Comparison of ENCODE assay signal across 25 mouse cellular contexts in the genomic region with DNA sequence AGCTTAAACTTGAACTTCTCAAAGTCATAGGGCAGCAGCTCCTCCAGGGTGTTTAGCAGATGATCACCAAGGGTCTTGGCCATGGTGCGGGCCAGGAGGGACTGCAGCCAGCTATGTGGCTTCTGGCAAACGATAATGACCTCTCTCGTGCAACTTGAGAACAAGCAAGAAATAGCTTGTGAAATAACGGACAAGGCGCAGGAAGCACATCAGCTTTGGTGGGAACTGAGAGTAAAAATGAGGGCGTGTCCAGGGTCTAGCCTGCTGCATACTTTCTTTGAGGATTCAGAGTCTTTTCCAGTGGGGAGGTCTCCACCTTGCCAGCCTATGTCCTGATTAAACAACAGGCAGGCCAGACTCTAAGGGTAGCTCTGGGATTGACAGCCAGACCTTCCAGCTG. TPM values are rescaled to one million over a fixed set of nuclear protein-coding genes. Genes with fewer than 3 reads are reported as not detected.
DNase-seq lines count a peak whose midpoint lies in the region; ATAC-seq and TF ChIP-seq lines count a peak whose summit lies in the region.
"Had no signal": no experiment of that assay in that cellular context is flagged by ENCODE, and none has a peak within 500 bp of the region (broad histone marks: within the 10 kb centered on the region; RNA-seq: fewer than 3 reads in every experiment).

A gene (minus strand): TSS at position 118 of the 400 bp plus-strand sequence.

- no peak for TF ChIP-seq CTCF in liver, postnatal 0 days (IDR thresholded peaks at IDR 0.05; ENCODE audit: low read depth)
- TF ChIP-seq CTCF in hindbrain, postnatal 0 days (IDR thresholded peaks at IDR 0.05; ENCODE audit: low read depth): no peak

- no peak for ATAC-seq in liver, postnatal 0 days
- no peak for ATAC-seq in liver, embryonic 11.5 days (replicated peaks; ENCODE audit: low FRiP score)
- ATAC-seq in granulocyte monocyte progenitor cell, adult 5-6 weeks (replicated peaks; ENCODE audit: poor library complexity, severe bottlenecking): peak; percentile 84
- ATAC-seq in monocyte, adult 5-6 weeks (replicated peaks; ENCODE audit: insufficient number of reproducible peaks, low FRiP score, low TSS enrichment, poor library complexity, severe bottlenecking): peak; percentile 28; the same call in 1 of the 2 replicates
- no peak for ATAC-seq in hindbrain, postnatal 0 days
- ATAC-seq: forebrain, embryonic 14.5 days had no signal

- H3K9me3 ChIP-seq in liver, postnatal 0 days (ENCODE audit: low read length): no peaks in the 10 kb centered on the region
- no peaks in the 10 kb centered on the region for H3K9me3 ChIP-seq in liver, embryonic 11.5 days (ENCODE audit: control insufficient read depth, low read length)
- no peaks in the 10 kb centered on the region for H3K9me3 ChIP-seq in hindbrain, postnatal 0 days (ENCODE audit: low read length)
- H3K9me3 ChIP-seq: heart, embryonic 12.5 days had no signal

- no peak within 1 kb of the TSS for H3K27ac ChIP-seq in liver, postnatal 0 days (ENCODE audit: low read depth)
- H3K27ac ChIP-seq in liver, embryonic 11.5 days (ENCODE audit: low read depth, low read length): no peak within 1 kb of the TSS
- H3K27ac ChIP-seq in hindbrain, postnatal 0 days: no peak within 1 kb of the TSS
- H3K27ac ChIP-seq: embryonic facial prominence, embryonic 10.5 days; forebrain, embryonic 10.5 days; gastrocnemius, adult 2 months; hindbrain, embryonic 10.5 days; hindbrain, embryonic 14.5 days had no signal

- H3K36me3 ChIP-seq in liver, postnatal 0 days (replicated peaks; ENCODE audit: insufficient read depth, low read length): no peaks in the 10 kb centered on the region
- H3K36me3 ChIP-seq in liver, embryonic 11.5 days (ENCODE audit: control insufficient read depth, insufficient read depth, low read length): no peaks in the 10 kb centered on the region
- no peaks in the 10 kb centered on the region for H3K36me3 ChIP-seq in hindbrain, postnatal 0 days (ENCODE audit: insufficient read depth, low read length)
- H3K36me3 ChIP-seq: embryonic facial prominence, embryonic 10.5 days; forebrain, embryonic 10.5 days; heart, embryonic 12.5 days; hindbrain, embryonic 10.5 days had no signal

- peak within 1 kb of the TSS; percentile 22 for H3K4me2 ChIP-seq in liver, postnatal 0 days (ENCODE audit: low read depth, low read length)
- no peak within 1 kb of the TSS for H3K4me2 ChIP-seq in liver, embryonic 11.5 days
- H3K4me2 ChIP-seq in hindbrain, postnatal 0 days (ENCODE audit: low read depth, low read length): no peak within 1 kb of the TSS
- H3K4me2 ChIP-seq: heart, embryonic 12.5 days; hindbrain, embryonic 14.5 days had no signal

- intact Hi-C loops in gastrocnemius, postnatal 36 days (cut with DNase I): no loop called here

- DNase-seq in liver, postnatal 0 days: no peak
- DNase-seq in liver, embryonic 11.5 days (ENCODE audit: low spot score): no peak
- DNase-seq in right cerebral cortex, adult 18-20 months: no peak
- no peak for DNase-seq in hindbrain, postnatal 0 days (ENCODE audit: low spot score)
- no peak for DNase-seq in gastrocnemius, postnatal 36 days
- DNase-seq: adrenal gland, postnatal 10 days; cerebellum, adult 18-20 months; cerebellum, adult 9-11 months; cerebellum, postnatal 36 days; gastrocnemius, adult 2 months had no signal

- no peaks in the 10 kb centered on the region for H3K4me1 ChIP-seq in liver, postnatal 0 days (ENCODE audit: insufficient read depth)
- no peaks in the 10 kb centered on the region for H3K4me1 ChIP-seq in liver, embryonic 11.5 days (replicated peaks; ENCODE audit: control insufficient read depth, insufficient read depth, low read length)
- no peaks in the 10 kb centered on the region for H3K4me1 ChIP-seq in hindbrain, postnatal 0 days (ENCODE audit: insufficient read depth, low read length)
- H3K4me1 ChIP-seq: embryonic facial prominence, embryonic 10.5 days; forebrain, embryonic 10.5 days; heart, embryonic 12.5 days; hindbrain, embryonic 10.5 days had no signal

- TF ChIP-seq EP300 in liver, postnatal 0 days (IDR thresholded peaks at IDR 0.05; ENCODE audit: low read depth): no peak

- H3K9ac ChIP-seq in liver, postnatal 0 days (replicated peaks): no peak within 1 kb of the TSS
- no peak within 1 kb of the TSS for H3K9ac ChIP-seq in liver, embryonic 11.5 days (ENCODE audit: low read depth, low read length)
- no peak within 1 kb of the TSS for H3K9ac ChIP-seq in hindbrain, postnatal 0 days (replicated peaks; ENCODE audit: low read length)
- H3K9ac ChIP-seq: heart, embryonic 12.5 days; hindbrain, embryonic 14.5 days had no signal

- 60% methylated on average over 6 of the region's 6 CpGs for WGBS in liver, postnatal 0 days (ENCODE audit: insufficient replicate concordance)
- 87% methylated on average over 6 of the region's 6 CpGs for WGBS in liver, embryonic 11.5 days
- WGBS in hindbrain, postnatal 0 days: 93% methylated on average over 6 of the region's 6 CpGs

- peak within 1 kb of the TSS; percentile 15; the same call in 1 of the 2 replicates for H3K4me3 ChIP-seq in liver, postnatal 0 days (ENCODE audit: low read depth, low read length)
- no peak within 1 kb of the TSS for H3K4me3 ChIP-seq in liver, embryonic 11.5 days (ENCODE audit: low read depth, low read length)
- no peak within 1 kb of the TSS for H3K4me3 ChIP-seq in hindbrain, postnatal 0 days (ENCODE audit: low read length)
- H3K4me3 ChIP-seq: embryonic facial prominence, embryonic 10.5 days; erythroblast, embryonic 14.5 days; forebrain, embryonic 10.5 days; gastrocnemius, adult 2 months; heart, embryonic 12.5 days; hindbrain, embryonic 10.5 days had no signal

- no peaks in the 10 kb centered on the region for H3K27me3 ChIP-seq in liver, postnatal 0 days (ENCODE audit: insufficient read depth, low read length)
- no peaks in the 10 kb centered on the region for H3K27me3 ChIP-seq in liver, embryonic 11.5 days (replicated peaks; ENCODE audit: control insufficient read depth, insufficient read depth, low read length)
- H3K27me3 ChIP-seq in hindbrain, postnatal 0 days (ENCODE audit: insufficient read depth, low read length): no peaks in the 10 kb centered on the region
- H3K27me3 ChIP-seq: heart, embryonic 12.5 days had no signal

RNA-seq across cellular contexts. Expression of the gene that starts here (rescaled TPM):
- 0.58 and 0.75 TPM in 2 replicates for polyA plus RNA-seq in liver, postnatal 0 days (2015; fragmentation: Nextera tagmentation; extraction: Ambion mirVana)
- 0.05 and 0.21 TPM in 2 replicates for polyA plus RNA-seq in liver, embryonic 11.5 days (2014; fragmentation: Nextera tagmentation; extraction: Ambion mirVana)
- total RNA-seq in granulocyte monocyte progenitor cell, adult 5-6 weeks (2014; fragmentation: Nextera tagmentation): 41.7 and 43.9 TPM in 2 replicates
- total RNA-seq in granulocyte monocyte progenitor cell, adult 5-6 weeks (2017): 61.1 and 63.4 TPM in 2 replicates
- total RNA-seq in monocyte, adult 5-6 weeks (2017): 20.5 to 25.6 TPM (median 25.2 TPM) in 3 replicates
- total RNA-seq in hindbrain, postnatal 0 days (2014; rRNA removed): not detected in 2 replicates
- not detected in 2 replicates for polyA plus RNA-seq in hindbrain, postnatal 0 days (2015; fragmentation: Nextera tagmentation; extraction: Ambion mirVana)
- total RNA-seq in gastrocnemius, postnatal 36 days (2021): not detected
- total RNA-seq: gastrocnemius, adult 2 months; gastrocnemius, postnatal 4 days; heart, adult 8-10 months; heart, postnatal 25 days; MEL had no signal
- polyA plus RNA-seq: C2C12; embryonic facial prominence, embryonic 10.5 days; embryonic facial prominence, embryonic 14.5 days; erythroblast, embryonic 14.5 days; forebrain, embryonic 10.5 days; forebrain, embryonic 14.5 days; heart, embryonic 12.5 days; hindbrain, embryonic 10.5 days; hindbrain, embryonic 14.5 days had no signal

Comparison
In these comparisons a context has a peak if more than half of its experiments do, and no peak if none do; other contexts are left out.
1. RNA of the gene that starts here (total RNA-seq): 41.7 to 63.4 TPM in granulocyte monocyte progenitor cell, adult 5-6 weeks and 20.5 to 25.6 TPM in monocyte, adult 5-6 weeks; not detected in hindbrain, postnatal 0 days and not detected in gastrocnemius, postnatal 36 days; every median in the first group is over 10 times any median in the second.
2. ATAC-seq: peak in granulocyte monocyte progenitor cell, adult 5-6 weeks (single experiment) and monocyte, adult 5-6 weeks (single experiment); none in liver, postnatal 0 days (single experiment), liver, embryonic 11.5 days (single experiment) and hindbrain, postnatal 0 days (single experiment).